Mouse (Mus musculus) MEL (cell line): ENCODE measurements around the gene Ripor1.

Experiments
- CTCF ChIP-seq, 3 experiments: IDR thresholded peaks in 2 of 3; conservative IDR thresholded peaks in 1 of 3; 2 replicates each; pipeline ENCODE4 v1.5.1; 2011 to 2012; ENCODE audit warnings: low read length in 3 of 3, low read depth in 2 of 3, mild to moderate bottlenecking in 2 of 3, improper control_type of control experiment in 1 of 3, inconsistent platforms in 1 of 3, mixed read lengths in 1 of 3, moderate library complexity in 1 of 3; ENCODE audit not compliant: control insufficient read depth in 1 of 3, insufficient read depth in 1 of 3, poor library complexity in 1 of 3, severe bottlenecking in 1 of 3
- E2F4 ChIP-seq: IDR thresholded peaks from 2 replicates; pipeline ENCODE4 v1.6.1; 2011; ENCODE audit warnings: low read depth, low read length, improper control_type of control experiment, borderline replicate concordance
- GABPA ChIP-seq: IDR thresholded peaks from 2 replicates; pipeline ENCODE4 v1.6.1; 2012; ENCODE audit warnings: low read depth, mild to moderate bottlenecking, inconsistent platforms, low read length, improper control_type of control experiment, moderate library complexity
- POLR2A ChIP-seq, 2 experiments: IDR thresholded peaks; 2 replicates each; pipeline ENCODE4 v1.6.1; 2011 to 2012; ENCODE audit warnings: low read length in 2 of 2, mild to moderate bottlenecking in 2 of 2, control low read depth in 1 of 2, improper control_type of control experiment in 1 of 2, low read depth in 1 of 2, moderate library complexity in 1 of 2; ENCODE audit not compliant: control insufficient read depth in 1 of 2, insufficient read depth in 1 of 2, poor library complexity in 1 of 2
- POLR2AphosphoS2 ChIP-seq: IDR thresholded peaks from 2 replicates; pipeline ENCODE4 v1.6.1; 2011; ENCODE audit warnings: low read length, improper control_type of control experiment

DNA sequence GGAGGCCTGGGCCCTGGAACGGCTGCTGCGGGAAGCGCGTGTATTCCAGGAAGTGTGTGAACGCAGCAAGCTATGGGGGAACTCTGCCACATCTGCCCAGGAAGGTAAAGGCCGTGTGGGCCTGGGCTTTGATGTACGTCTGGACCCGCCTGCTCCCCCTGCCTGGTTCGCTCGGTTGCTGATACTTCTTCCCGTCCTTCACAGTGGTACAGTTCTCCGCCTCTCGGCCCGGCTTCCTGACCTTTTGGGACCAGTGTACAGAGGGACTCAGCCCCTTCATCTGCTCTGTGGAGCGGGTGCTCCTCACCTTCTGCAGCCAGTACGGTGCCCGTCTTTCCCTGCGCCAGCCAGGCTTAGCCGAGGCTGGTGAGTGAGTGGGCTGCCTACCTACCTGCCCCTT is 15.2 kb downstream of the Ripor1 start:
- TF ChIP-seq CTCF (IDR thresholded peaks at IDR 0.05 in 2 of 3, conservative IDR thresholded peaks at IDR 0.05 in 1 of 3; ENCODE audit: control insufficient read depth in 1 of 3, insufficient read depth in 1 of 3, low read depth in 2 of 3, low read length in 3 of 3, poor library complexity in 1 of 3, severe bottlenecking in 1 of 3) (no peak), POLR2A (IDR thresholded peaks at IDR 0.05; ENCODE audit: control insufficient read depth in 1 of 2, insufficient read depth in 1 of 2, low read depth in 1 of 2, low read length in 2 of 2, poor library complexity in 1 of 2) (no peak; a peak in 1 of 4 replicates), E2F4 (no peak), POLR2AphosphoS2 (no peak), GABPA (no peak)
